Mouse (Mus musculus): ENCODE results near the gene Mobp.

GRCm38 (mm10) chr9:120127538-120128251, 21.8 kb upstream of the Mobp start, which contains the start of gene Rpsa:
- TF ChIP-seq CTCF (IDR thresholded peaks at IDR 0.05; ENCODE audit: control insufficient read depth, insufficient read depth, insufficient replicate concordance, low read depth, low read length) (no peak), POLR2A (IDR thresholded peaks at IDR 0.05; ENCODE audit: control insufficient read depth, low read depth, low read length) (peak; percentile 96)

Data from testis, adult 2 months (tissue).